Mouse (Mus musculus) brain, embryonic 14.5 days (tissue): Measurements from ENCODE around the gene Sdr9c7.

Experiments used
- CTCF ChIP-seq: fragments of 200-500 bp; IDR thresholded peaks from 2 replicates; pipeline ENCODE4 v1.5.1; 2012; ENCODE audit warnings: inconsistent platforms, mild to moderate bottlenecking, moderate library complexity, borderline replicate concordance; ENCODE audit not compliant: insufficient read depth, insufficient read length; ENCODE audit errors: extremely low read depth
- POLR2A ChIP-seq: fragments of 200-500 bp; IDR thresholded peaks from 2 replicates; pipeline ENCODE4 v1.6.1; 2012; ENCODE audit warnings: mild to moderate bottlenecking, inconsistent platforms, borderline replicate concordance; ENCODE audit not compliant: poor library complexity, insufficient read depth, insufficient read length, severe bottlenecking; ENCODE audit errors: extremely low read depth

- TF ChIP-seq CTCF (no peak), POLR2A (no peak)
Measured at GRCm38 (mm10) chr10:127849628-127850027, 48.7 kb upstream of the Sdr9c7 start, which contains the start of gene Rdh19.
